Mouse (Mus musculus): ENCODE data around the gene Pcnp.
A peak's percentile ranks its signal among the peaks of the same experiment; 100 is the strongest.

Gene Pcnp

GRCm38 (mm10) chr16:56036501-56036900 lies 7.0 kb upstream of the Pcnp start:
- DNase-seq (ENCODE audit: low spot score in 2 of 2) = no peak

GRCm38 (mm10) chr16:56034566-56034965 lies 5.0 kb upstream of the Pcnp start:
- DNase-seq (ENCODE audit: low spot score in 2 of 2) = no peak

- no peak for DNase-seq (ENCODE audit: low spot score in 2 of 2)
These were observed 602 bp downstream of the Pcnp start for GRCm38 (mm10) chr16:56028722-56029551.

GRCm38 (mm10) chr16:56027854-56028629 lies 1.5 kb downstream of the Pcnp start:
- DNase-seq (ENCODE audit: low spot score in 2 of 2) = no peak

GRCm38 (mm10) chr16:56019660-56020059 lies 9.9 kb downstream of the Pcnp start:
- DNase-seq (ENCODE audit: low spot score in 2 of 2) = no peak

GRCm38 (mm10) chr16:56014076-56014475 lies 15.5 kb downstream of the Pcnp start:
- DNase-seq (ENCODE audit: low spot score in 2 of 2) = no peak

GRCm38 (mm10) chr16:56012789-56013743 lies 16.5 kb downstream of the Pcnp start:
- DNase-seq (ENCODE audit: low spot score in 2 of 2) = no peak

- no peak for DNase-seq (ENCODE audit: low spot score in 2 of 2)
These were observed 20.7 kb downstream of the Pcnp start for GRCm38 (mm10) chr16:56008862-56009261.

- no peak for DNase-seq (ENCODE audit: low spot score in 2 of 2)
These were observed 22.7 kb downstream of the Pcnp start for GRCm38 (mm10) chr16:56006798-56007197.

GRCm38 (mm10) chr16:55994235-55994634 lies 35.3 kb downstream of the Pcnp start:
- no peak for DNase-seq (ENCODE audit: low spot score in 2 of 2)

GRCm38 (mm10) chr16:55990311-55990710 lies 39.2 kb downstream of the Pcnp start:
- DNase-seq (ENCODE audit: low spot score in 2 of 2) = no peak

GRCm38 (mm10) chr16:55986001-55986400 lies 43.5 kb downstream of the Pcnp start:
- no peak for DNase-seq (ENCODE audit: low spot score in 2 of 2)

GRCm38 (mm10) chr16:55974903-55975285 lies 54.6 kb downstream of the Pcnp start:
- peak in 1 of 2 experiments; percentile 38 for DNase-seq (ENCODE audit: low spot score in 2 of 2)

GRCm38 (mm10) chr16:55974256-55974902 lies 55.2 kb downstream of the Pcnp start:
- peak; percentile 83 to 90 for DNase-seq (ENCODE audit: low spot score in 2 of 2)

- peak; percentile 98 to 100 for DNase-seq (ENCODE audit: low spot score in 2 of 2)
These were observed 55.9 kb downstream of the Pcnp start, which contains the start of gene Zbtb11 for GRCm38 (mm10) chr16:55973431-55974255. TSS of gene Zbtb11 (plus strand) at chr16:55973883.

- DNase-seq (ENCODE audit: low spot score in 2 of 2) = no peak
These were observed 56.8 kb downstream of the Pcnp start for GRCm38 (mm10) chr16:55972626-55973201.

GRCm38 (mm10) chr16:55971735-55972615 lies 57.6 kb downstream of the Pcnp start:
- no peak for DNase-seq (ENCODE audit: low spot score in 2 of 2)

- no peak for DNase-seq (ENCODE audit: low spot score in 2 of 2)
These were observed 59.1 kb downstream of the Pcnp start for GRCm38 (mm10) chr16:55970416-55970815.

- DNase-seq (ENCODE audit: low spot score in 2 of 2) = peak in 1 of 2 experiments; percentile 67
These were observed 60.4 kb downstream of the Pcnp start for GRCm38 (mm10) chr16:55969147-55969546.

All from spleen, postnatal 10 days (tissue).